Mouse (Mus musculus): ENCODE measurements at regions not wholly inside any gene's neighbourhood (a gene's known extent, or its start where the extent isn't known, plus 50 kb on each side); places are given as distances from the start of the nearest gene placed in this dataset.

DNA sequence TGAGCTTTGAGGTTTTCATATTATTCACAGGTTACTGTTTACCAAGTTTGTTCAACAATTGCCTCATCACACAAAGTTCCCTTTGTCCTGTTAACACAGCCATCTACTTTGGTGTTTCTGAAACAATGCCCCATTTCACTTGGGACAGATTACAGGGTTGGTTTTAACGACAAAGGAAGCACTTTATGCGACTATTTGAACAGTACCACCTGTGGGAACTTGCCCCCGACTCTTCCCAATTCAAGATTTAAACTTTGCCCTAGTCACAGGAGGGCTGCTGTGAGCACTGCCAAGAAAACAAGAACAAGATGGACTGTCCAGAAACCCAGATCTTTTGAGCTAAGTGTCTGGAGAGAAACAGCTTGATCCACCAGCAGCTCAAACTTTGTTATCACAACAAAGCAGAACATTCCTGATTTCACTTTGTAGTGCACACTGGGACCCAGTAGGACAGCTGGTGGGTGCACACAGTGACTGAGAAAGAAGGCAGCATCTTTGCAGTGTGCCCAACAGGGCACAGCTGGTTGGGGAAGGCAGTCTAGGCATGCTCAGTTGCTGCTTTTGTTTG, 283.8 kb upstream of the Rbms1 start:
- in situ Hi-C loops (cut with MboI, MseI) = no loop called here

DNA sequence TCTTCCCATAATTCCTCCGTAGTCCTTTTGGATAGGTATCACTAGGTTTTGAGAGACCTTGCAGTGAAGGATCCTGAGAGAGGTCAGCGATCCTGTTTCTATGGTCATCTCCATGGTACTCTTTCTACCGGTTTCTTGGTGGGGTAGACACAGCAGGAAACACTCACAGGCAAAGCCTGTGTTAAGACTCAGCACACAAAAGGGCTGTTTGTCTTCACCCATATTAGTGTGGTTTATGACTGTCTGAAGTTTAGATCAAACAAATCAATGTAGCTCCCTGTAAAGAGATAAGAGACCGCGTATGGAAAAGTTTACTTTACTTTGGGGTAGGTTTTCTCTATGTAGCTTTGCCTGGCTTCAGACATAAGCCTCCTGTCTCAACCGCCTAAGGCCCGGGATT, 282.5 kb upstream of the Rbms1 start:
- in situ Hi-C loops (cut with MboI, MseI) = no loop called here

DNA sequence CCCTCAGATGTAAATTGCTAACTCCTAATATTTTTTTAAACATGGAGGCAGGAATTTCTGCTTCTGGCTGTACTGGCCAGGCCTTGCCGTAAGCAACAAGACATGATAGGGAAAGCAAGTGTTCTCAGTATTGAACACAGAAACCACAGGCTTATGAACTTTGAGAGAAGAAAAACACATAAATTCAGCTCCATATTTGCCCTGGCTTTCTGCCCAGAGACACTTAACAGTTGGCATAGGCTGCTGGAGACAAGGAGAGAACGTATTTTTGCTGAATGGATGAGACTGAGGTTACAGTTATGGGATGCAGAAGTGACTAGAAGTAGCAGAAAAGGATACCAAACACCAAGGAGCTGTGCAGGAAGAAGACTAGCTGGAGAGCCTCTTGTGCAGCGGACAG, 258.7 kb upstream of the Rbms1 start:
- in situ Hi-C loops (cut with MboI, MseI) = no loop called here

DNA sequence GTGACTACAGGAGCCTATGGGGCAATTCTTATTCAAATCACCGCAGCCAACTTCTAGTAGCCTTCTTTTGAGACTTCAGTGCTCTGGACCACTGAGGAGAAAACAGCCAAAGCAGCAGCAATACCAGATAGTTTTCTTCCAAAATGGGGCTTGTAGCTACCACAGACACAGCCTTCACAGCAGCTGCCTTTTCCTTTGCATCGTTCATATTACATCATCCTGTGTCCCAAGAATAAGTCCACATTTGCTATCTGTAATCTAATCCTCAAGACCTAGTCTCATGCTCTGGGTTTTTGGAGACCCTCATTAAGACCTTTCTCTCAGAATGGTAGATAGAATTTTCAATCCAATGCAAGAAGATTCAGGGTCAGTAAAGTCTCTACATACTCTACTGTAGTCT, 258.2 kb upstream of the Rbms1 start:
- in situ Hi-C loops (cut with MboI, MseI) = no loop called here

DNA sequence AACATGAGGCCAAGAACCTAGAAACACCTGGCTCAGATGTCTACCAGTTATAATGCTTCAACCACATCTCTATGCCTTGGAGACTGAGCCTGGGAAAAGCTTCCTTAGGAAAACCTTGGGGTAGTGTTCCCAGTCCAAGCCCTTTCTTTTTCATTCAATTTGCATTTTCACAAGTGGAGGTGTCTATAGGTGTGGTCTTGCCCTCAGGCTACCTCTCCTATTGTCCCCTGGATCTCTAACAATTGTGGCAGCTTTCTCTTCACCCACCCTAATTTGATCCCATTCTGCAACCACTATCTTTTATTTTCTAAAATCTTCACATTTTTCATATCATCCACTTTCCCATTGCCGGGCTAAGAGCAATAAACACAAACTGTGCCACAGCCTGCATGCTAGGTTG, 251.0 kb upstream of the Rbms1 start:
- in situ Hi-C loops (cut with MboI, MseI) = no loop called here

DNA sequence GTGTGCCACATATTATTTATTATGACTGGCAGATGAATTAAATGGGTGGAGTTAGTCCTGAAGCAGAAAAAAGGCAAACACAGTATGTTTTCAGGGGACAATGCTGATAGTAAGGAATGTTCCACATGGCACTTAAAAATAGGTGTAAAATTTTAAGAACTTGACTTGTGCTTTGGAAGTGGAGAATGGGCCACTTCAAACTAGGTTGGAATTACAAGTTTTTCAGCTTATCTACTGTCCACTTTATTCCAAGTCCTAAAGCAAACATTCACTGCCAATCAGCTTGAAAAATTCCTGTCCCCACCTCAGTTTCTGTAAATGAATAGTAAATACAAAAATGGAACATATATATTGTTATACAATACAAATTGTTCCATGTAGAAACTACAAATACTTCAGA, 238.4 kb upstream of the Rbms1 start:
- in situ Hi-C loops (cut with MboI, MseI) = no loop called here

DNA sequence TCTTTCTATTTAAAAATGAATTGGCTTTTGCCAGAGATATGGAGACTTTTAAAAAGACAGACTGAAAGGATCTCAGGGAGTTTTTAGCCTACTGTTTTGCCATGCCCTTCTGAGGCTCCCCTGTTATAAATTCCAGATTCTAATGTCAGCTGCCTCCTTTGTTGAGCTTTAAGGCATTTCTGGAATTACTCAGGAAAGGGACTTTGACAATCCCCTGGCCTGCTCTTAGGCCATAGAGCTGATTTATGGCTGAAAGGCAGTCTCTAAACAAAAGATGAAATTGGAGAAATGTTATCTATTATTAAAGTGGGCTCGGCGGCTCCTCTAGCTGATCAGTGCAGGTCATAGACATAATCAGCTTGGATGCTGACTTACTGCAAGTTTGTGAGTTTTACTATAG, 231.0 kb upstream of the Rbms1 start:
- in situ Hi-C loops (cut with MboI, MseI) = no loop called here

DNA sequence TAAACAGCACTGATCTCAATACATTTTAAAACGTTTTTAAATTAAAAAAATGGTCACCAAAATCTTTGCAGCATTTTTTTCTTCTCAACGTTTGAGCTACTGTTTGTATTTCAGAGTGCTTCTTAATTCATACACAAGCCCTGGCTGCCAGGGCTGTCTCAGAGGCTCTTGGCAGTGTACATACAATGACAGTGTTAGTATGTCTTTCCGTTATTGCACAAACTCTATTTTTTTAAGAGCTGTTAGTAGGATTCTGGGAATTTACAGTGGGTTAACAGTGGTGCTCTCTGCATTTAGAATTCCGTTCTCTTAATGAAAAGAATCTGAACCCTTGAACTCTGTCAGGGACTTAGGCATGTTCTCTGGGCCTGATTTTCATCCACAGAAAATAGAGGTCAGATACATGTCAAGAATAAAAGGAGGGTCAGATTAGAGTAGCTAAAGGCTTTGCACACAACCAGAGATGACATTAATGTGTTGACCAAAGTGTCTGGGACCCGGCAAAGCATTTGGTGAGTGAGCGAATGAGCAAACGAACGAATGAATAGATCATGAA, 219.5 kb upstream of the Rbms1 start:
- in situ Hi-C loops (cut with MboI, MseI) = no loop called here

DNA sequence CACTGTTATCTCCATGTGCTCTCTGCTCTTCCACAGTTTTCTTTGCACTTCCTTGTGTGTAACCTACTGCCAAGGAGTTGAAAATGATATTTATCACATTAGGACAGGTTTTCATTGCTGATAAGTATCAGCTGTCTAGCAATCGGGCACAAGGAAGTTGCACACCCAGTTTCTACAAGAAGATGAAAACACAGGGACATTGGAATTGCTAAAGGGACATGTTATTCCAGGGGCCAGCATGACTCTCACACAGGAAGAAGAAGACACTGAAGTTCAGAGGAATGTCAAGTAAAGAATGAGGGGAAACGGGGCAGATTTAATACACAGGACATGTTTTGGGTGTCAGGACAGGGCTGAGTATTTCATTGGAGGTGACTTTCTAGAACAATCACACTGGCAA, 214.8 kb upstream of the Rbms1 start:
- in situ Hi-C loops (cut with MboI, MseI) = no loop called here

DNA sequence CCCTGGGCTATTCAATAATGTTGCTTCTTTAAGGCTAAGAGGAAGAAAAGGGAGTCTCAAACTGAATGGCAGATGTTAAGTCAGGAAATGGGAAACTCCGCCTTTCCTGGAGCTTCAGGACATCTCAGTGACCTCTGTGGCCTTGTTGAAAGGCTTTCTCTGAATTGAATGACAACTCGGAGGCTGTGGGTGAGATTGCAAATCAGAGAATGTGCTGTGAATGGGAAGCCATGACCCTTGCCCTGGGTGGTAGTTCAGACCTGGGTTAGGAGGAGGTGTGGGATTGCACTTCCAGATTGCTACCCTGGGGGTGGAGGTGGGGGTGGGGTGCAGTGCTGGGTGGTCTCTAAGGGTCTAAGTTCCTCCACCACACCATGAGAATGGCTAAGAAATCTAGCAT, 213.8 kb upstream of the Rbms1 start:
- in situ Hi-C loops (cut with MboI, MseI) = no loop called here

DNA sequence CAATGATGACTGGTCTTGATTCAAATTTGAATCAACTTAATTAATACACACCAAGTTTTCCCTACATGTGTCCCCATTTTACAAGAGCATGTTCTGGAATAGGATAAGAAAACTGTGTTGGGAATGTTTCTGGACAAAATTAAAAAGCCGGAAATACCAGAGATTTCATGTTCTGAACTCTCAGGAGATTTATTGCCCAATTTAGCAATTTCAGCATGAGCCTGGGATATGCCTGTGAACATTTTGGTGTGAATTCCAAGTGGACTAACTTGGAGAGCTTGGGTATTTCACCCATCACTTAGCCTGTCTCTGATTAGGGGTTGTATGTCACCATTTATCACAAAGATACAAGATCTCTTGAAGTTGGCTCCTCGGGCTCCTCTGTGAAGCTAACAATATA, 210.6 kb upstream of the Rbms1 start:
- in situ Hi-C loops (cut with MboI, MseI) = no loop called here

DNA sequence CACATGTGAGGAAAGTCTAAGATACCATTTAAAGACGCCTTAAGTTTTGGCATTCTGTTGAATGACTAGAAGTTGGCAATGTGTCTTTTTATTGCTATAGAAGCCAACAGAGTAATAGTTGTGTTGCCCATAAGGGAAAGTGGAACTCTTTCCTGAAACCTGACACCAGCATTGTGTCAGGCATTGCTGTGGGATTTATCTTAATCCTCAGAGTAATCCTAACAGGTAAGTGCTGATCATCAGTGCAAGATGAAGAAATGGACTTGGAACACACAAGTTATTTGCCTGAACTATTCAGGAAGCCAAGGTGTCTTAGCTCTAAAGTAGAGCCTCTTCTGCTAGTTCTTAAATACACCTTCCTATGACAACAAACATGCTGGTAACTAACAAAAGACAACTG, 198.3 kb upstream of the Rbms1 start:
- in situ Hi-C loops (cut with MboI, MseI) = no loop called here

DNA sequence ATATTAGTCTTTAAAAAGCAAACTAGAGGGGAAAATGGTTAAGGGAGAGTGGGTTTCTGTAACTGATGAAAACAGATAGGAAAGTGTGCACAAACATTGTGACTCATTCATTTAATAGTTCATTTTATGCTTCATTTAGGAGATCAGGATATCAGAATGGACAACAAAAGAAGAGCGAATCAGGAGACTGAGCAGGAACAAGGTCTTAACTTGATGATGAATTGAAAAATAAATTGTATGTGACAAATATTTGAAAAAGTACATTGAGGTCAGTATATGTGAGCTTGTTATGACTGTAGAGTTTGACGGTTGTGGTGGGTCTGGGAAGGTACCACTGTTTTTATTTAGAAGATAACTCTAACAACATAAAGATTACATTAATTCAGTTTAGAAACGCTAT, 196.8 kb upstream of the Rbms1 start:
- in situ Hi-C loops (cut with MboI, MseI) = no loop called here

DNA sequence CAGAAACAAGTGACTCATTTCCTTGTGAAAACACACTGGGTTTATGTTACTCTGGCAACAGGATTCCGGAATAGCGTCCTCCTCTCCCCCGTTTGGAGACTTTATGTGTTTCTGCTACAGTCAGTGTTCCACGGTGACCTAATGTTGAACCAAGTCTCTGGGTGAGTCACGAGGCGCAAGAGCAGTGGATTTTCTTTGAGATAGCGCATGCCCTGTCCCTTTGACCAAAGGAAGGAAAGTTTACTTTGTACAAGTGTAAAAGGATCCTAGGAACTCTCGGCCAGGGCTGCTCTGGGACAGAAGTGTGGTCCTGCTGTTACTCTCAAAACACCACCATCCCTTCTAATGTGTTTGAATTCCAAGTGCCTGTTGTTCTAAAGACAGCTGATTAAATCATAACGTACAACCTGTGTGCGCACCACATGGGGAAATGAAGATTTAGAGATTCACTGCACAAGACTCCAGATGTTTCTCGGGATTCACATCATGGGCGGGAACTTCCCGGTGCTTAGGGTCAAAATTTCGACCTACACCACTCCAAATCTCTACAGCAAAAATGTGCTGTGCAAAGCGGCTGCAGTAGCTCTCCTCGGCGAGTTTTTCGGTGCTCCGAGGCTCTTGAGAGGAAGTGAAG, 176.1 kb upstream of the Rbms1 start:
- in situ Hi-C loops (cut with MboI, MseI) = no loop called here

DNA sequence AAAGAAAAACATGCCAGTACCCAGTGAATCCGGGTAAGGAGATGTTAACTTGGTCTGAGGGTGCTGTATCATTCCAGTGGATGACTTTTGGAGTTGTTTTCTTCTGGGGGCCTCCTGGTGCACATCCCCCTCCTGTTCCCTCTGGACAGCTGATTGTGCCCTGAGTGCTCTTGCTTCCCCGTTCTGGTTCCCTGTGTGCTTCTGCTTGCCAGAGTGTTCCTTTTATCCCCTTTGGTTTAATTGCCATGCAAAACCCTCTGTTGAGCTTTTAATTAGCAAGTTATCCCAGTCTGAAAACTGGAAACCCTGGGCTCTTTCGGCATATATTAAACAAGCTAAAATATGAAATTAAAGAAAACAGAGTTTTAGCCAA, 175.6 kb upstream of the Rbms1 start:
- in situ Hi-C loops (cut with MboI, MseI) = no loop called here

DNA sequence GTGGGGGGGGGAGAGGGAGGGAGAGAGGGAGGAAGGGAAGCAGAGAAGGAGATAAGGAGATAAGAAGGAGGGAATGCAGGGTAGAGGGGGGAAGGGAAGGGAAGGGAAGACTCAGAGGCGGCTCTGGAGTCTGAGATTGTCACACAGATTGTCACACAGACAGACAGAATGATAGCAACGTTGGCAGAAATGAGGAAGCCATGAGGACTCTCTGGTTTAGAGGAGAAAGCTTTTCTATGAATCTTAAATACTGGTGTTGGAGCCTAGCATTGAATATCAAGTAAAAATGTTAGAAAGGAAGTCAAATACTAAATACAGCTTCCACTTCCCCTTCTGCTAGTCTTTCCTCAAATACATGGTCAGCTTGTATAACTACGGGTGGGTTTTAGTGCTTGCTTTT, 174.4 kb upstream of the Rbms1 start:
- in situ Hi-C loops (cut with MboI, MseI) = no loop called here

DNA sequence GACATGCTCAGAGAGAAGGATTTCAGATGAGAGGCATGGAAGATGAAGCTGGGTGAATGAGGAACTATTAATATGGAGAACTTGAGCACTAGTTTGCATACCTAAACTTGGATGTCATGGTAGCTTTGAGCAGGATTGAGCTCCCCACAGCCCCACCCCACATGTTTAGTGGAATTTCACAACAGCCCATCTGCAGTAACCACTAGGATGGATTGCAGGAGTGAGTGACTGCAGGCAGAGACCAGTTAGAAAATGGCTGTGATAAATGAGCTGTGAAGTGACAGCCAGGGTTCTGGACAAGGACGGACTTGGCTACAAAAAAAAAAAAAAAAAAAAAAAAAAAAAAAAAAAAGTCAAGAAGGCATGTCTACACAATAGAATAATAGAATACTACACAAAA, 173.9 kb upstream of the Rbms1 start:
- in situ Hi-C loops (cut with MboI, MseI) = no loop called here

DNA sequence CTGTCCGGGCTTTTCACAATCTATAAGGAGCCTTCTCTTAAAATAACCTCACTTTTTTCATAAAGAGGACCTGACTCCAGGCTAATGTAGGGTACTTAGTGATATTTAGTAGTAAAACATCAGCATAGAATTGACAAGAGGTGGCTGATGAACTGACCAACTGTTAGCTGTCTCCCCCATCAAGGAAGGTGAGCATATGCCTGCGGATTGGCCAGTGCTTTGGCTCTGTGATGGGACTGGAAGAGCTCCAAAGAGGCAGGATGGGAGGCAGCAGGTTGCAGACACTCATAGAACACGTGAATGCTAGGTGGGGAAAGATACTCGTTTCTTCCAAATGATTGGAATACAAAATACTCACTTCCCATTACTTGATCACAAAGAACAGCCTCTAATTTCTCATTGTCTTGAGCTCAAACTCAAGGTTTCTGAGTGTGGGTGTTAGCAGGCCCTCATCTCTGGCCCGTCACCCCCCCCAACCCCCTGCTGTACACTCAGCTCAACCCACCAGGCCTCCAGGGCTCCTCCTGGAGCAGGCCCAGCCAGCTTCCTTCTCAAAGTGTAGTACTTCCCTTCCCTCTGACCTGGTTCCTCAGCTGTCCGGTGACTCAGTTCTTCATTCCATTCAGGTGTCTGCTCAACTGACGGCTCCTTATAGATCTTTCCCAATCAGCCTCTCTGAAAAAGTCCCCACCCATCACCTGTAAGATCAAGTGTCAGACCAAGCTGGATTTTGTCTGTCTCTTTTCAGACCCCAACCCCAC, 160.2 kb upstream of the Rbms1 start:
- in situ Hi-C loops (cut with MboI, MseI) = no loop called here

DNA sequence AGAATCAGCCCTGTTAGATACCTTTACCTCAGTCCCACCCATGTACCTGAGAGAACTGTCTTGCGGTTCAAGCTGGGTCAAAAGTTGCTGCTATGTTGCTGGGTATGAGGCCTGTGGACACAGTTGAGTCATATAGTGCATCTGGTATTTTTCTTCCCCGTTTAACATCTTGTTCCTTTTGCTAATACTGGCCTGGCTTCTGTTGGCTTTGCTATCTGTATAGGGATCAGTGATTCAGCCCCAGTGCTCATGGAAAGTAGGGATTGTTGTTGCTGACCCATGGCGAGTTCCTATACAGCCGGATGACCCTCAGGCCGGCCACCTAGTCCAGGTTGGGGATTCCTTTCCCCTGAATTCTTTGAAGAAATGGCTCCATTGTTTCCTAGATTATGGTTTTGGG, 158.3 kb upstream of the Rbms1 start:
- in situ Hi-C loops (cut with MboI, MseI) = no loop called here

DNA sequence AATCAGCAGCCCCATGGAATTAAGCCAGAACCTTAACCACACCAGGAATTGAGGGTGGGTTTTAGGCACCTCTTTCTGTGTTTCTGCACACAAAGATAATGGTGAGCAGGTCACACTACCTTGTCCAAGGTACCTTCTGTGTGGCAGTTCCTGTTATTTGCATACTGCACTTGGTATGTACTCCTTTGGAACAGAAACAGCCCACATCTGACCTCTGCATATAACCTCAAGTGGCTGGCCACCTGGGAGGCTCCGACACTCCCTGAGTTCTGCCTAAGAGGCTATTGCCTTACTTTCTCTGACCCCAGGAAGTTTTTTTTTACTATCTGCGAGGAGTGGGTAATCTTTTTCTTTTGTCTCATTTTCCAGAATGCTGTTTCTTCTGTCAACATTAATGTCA, 151.6 kb upstream of the Rbms1 start:
- in situ Hi-C loops (cut with MboI, MseI) = no loop called here

DNA sequence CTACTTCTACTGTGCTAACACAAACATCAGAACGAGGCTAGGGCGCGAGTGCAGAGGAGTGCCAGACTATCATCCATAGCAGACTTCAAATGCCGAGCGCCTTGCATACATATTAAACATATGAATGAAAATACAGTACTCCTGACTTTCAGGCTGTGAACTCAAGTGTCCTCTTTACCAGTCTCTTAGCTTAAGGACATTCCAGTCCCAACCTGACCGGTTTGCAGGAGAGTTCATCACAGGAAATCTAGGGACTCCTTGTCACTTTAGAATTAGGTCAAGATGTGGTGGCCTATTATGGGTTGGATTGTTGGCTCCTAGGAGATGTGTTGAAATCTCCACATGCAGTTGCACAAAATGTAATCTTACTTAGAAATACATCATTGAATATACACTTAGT, 150.9 kb upstream of the Rbms1 start:
- in situ Hi-C loops (cut with MboI, MseI) = no loop called here

DNA sequence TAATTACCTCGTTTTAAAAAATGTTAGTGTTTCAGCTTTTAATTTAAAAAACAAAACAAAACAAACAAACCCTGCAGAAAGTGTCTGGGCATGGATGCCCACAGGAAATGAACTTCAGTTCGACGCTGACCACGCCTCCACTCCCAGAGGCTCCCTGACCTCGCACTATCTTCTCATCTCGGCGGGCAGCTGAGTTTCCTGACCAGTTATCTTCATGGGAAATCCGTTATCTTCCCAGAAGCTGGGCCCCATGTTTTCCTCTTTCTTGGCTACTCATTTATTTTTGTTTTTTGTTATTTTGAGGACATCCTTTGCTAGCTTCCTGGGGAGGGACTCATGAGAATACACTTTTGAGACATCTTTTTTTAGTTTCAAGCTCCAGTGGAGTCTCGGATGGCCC, 147.6 kb upstream of the Rbms1 start:
- in situ Hi-C loops (cut with MboI, MseI) = no loop called here

DNA sequence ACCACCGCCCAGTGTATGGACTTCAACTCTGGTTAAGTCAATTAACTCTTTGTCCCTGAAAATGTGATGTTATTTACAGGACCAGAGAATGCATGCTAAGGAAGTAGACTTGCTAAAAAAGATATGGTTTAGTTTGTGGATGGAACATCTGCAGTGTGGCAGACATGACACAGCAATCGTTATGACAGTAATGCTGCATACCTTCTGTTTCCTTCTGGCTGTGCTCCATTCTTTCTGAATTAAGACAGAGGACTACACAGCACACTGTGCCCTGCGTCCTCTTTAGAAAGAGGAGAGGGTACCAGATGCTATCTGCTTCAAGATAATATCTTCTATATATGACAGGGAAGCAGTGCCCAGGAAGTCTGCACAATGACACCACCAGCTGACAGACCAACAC, 146.6 kb upstream of the Rbms1 start:
- in situ Hi-C loops (cut with MboI, MseI) = no loop called here
